Mouse (Mus musculus) adrenal gland, adult 2 months (tissue): ENCODE data around the gene Tex46. TPM values are rescaled to one million over a fixed set of nuclear protein-coding genes. Genes with fewer than 3 reads are reported as not detected.
A peak's percentile ranks its signal among the peaks of the same experiment; 100 is the strongest.

Experiments used
- DNase-seq: peaks from one replicate; pipeline ENCODE4 v3.0.0; 2021
- microRNA-seq, 2 experiments: library from miRNA; unstranded; fragments of <30 nt; microRNA quantifications; one replicate each; pipeline ENCODE4 v1.2.0; 2021
- polyA plus RNA-seq: library from polyadenylated mRNA; depleted of rRNA; stranded (reverse); fragments of >200 nt; gene quantifications from 2 replicates; pipeline ENCODE4 v1.2.3, GENCODE M21; 2012; rRNA removed
- total RNA-seq, 2 experiments: library from RNA; stranded (reverse); gene quantifications; 2 replicates each; pipeline ENCODE4 v1.2.3; 2021

Tex46 gene
- total and polyA plus RNA-seq, 3 experiments, result not detected

GRCm38 (mm10) chr4:136631237-136631994, 21.2 kb downstream of the Tex46 start:
- peak; percentile 80 for DNase-seq

GRCm38 (mm10) chr4:136635995-136636394, 25.8 kb downstream of the Tex46 start:
- DNase-seq, result no peak

GRCm38 (mm10) chr4:136636511-136636910, 26.3 kb downstream of the Tex46 start:
- no peak for DNase-seq

DNA sequence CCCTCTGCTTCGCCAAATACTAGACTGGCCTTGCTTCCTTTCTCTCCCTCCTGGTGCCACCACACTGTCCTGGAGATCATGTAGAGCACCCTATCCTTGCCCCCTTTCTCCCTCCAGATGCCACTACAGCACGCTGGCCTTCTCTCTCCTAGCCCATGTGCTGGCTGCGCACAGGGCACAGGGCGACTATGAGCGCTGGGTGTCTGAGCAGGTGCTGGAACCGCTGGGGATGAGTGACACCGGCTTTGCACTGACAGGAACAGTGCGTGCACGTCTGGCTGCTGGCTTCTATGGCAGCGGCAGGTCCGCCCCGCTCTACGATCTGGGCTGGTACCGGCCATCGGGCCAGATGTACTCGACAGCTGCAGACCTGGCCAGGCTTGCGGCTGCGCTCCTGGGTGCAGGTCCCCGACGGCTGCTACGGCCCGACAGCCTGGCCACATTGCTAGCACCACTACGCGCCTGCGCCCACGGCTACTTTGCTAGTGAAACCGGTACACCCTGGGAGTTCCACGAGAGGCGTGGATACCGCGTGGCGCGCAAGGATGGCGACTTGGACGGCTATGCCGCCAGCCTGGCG, 26.8 kb downstream of the Tex46 start:
- DNase-seq, result no peak

GRCm38 (mm10) chr4:136637563-136638229, 27.5 kb downstream of the Tex46 start:
- DNase-seq, result peak; percentile 13

DNA sequence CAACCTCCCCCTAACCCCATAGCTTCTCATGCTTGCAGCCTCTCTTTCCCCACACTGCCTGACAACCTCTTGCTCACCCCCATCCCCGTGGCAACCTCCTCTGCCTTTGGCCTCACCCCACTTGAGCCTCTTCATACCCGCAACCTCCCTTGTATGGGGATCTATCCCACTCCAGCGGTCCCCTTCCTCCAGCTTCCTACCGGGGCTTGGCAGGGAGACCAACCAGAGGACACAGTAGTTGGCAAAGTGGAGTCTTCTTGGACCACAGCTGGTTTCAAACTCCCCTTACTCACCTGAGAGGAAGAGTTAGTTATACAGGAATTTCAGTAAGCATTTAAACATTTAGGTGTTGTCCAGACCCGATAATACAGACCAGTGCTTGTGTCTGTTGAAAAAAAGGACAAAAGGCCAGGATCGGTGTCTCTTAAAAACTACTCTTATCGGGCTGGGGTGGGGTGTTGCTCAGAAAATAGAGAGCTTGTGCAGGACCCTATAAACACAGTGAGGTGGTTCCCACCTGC, 28.1 kb downstream of the Tex46 start:
- DNase-seq, result no peak

GRCm38 (mm10) chr4:136638890-136639289, 28.7 kb downstream of the Tex46 start:
- no peak for DNase-seq

- DNase-seq, result peak; percentile 82
These were observed 38.8 kb downstream of the Tex46 start for GRCm38 (mm10) chr4:136648922-136649479.

- no peak for DNase-seq
These were observed 39.4 kb downstream of the Tex46 start for GRCm38 (mm10) chr4:136649480-136650196.

DNA sequence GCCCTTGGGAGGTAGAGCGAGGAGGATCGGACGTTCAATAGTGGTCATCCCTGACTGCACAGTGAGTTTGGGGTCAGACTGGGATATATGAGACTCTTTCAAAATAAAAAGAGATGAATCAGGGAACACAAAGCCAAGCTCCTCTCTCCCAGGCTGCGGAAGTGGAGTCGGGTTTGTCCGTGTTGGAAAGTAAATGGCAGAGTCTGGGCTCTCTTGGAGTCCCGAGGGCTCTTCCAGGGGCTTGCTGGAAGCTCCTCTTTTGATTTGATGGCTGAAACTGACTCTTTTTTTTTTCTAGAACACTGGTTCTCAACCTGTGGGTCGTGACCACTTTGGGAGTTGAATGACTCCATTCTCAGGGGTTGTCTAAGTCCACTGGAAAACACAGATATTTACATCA, 40.0 kb downstream of the Tex46 start:
- no peak for DNase-seq

DNA sequence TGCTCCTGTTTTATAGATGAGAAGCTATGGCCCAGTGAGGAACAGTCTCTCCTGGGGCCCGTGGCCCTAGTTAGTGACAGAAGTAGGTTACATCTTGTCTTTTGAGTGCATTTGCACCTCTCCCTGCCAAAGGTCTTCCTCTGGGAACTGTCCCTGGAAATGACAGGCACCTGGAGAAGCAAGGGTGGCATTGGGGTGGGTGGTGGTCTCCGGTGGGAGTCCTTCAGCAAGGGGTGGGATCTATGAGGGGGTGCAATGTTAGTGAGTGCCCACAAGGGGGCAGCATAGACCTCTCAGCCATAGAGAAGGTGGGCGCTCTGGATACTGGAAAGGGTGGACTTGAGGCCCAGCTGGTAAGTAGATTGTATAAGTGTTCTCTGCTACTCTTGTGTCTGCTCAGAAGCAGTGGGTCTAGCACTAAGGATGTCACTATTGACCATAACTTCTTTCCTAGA, 41.1 kb downstream of the Tex46 start:
- DNase-seq, result no peak

DNA sequence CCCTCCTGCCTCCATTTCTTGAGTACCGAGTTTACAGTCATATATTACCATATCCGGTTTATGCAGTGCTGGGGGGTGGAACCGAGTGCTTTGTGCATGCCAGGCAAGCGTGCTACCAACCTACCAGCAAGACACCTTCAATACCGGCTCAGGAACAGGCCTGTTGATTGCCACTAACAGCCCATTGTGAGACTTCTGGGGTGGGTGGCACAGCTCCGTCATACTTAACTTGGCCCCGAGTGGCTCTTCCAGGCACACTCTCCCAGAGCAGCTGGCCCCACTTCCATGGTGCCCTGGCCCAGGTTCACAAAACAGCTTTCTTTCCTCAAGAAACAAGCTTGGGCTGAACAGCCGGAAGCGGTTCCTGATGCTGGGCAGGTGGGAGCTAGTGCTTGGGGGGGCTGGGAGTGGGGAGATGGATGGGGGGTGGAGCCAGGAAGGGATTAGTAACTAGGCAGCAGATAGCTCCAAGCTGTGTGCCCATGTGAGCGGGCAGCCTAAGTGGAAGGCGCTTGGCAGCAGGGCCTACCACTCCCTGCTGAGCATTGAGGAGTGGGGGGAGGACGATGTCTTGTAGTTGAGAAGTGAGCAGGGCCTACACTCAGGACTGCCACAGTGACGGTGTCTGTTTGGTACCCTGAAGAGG, 41.8 kb downstream of the Tex46 start:
- DNase-seq, result no peak

GRCm38 (mm10) chr4:136652528-136652910, 42.3 kb downstream of the Tex46 start:
- DNase-seq, result no peak

- DNase-seq, result no peak
These were observed 42.8 kb downstream of the Tex46 start for GRCm38 (mm10) chr4:136653019-136653418.

GRCm38 (mm10) chr4:136653692-136654234, 43.5 kb downstream of the Tex46 start:
- no peak for DNase-seq

DNA sequence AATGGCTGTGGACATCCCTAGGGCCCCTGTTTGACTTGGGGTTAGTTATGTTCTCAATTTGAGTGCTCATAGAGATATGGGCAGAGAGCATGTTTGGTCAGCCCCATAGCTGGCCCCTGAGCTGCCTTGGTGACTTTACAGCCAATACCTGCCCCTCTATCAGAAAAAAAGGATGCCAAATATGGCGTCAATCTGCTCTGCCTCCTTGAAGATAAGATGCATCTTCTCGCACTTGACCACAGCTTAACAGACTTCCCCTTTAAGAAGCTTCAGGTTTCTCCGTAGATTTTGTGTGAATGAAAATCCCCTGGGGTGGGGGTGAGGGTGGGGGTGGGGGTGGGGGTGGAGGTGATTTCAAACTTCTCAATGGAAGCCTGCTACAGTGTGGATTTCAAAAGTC, 47.7 kb downstream of the Tex46 start:
- DNase-seq, result no peak

Small RNA genes lying within 50 kb of the gene (microRNA-seq; reads per million reads assigned to microRNA genes)
- 0 reads per million in 2 experiments for gene Gm22180

Other genes with a start within 250 kb of the Tex46 start
- gene Htr1d, start 186.9 kb upstream of the Tex46 start, total RNA-seq, result not detected
- gene Htr1d, start 186.9 kb upstream of the Tex46 start, polyA plus RNA-seq, result 0.07 TPM in 1 of 2 replicates, not detected in the other
- not detected for gene 6030445D17Rik, start 148.2 kb upstream of the Tex46 start, total RNA-seq
- gene 6030445D17Rik, start 148.2 kb upstream of the Tex46 start, polyA plus RNA-seq, result 0.18 and 0.36 TPM in 2 replicates
- gene Luzp1, start 140.7 kb upstream of the Tex46 start, total RNA-seq, result 10 to 100 TPM; 29.3 to 37.1 TPM
- 3.9 and 4.4 TPM in 2 replicates for gene Luzp1, start 140.7 kb upstream of the Tex46 start, polyA plus RNA-seq
- gene Kdm1a, start 7.7 kb upstream of the Tex46 start, total RNA-seq, result 10 to 100 TPM; 37.5 to 42.5 TPM
- gene Kdm1a, start 7.7 kb upstream of the Tex46 start, polyA plus RNA-seq, result 12.0 and 12.4 TPM in 2 replicates
- not detected for gene Lactbl1, start 12.2 kb downstream of the Tex46 start, total RNA-seq
- gene Lactbl1, start 12.2 kb downstream of the Tex46 start, polyA plus RNA-seq, result 0.06 TPM in 1 of 2 replicates, not detected in the other
- gene Ephb2, start 225.6 kb downstream of the Tex46 start, total RNA-seq, result 10 to 100 TPM; 18.1 to 26.2 TPM
- gene Ephb2, start 225.6 kb downstream of the Tex46 start, polyA plus RNA-seq, result 83.5 and 101 TPM in 2 replicates